Mouse (Mus musculus): ENCODE results near the gene Col6a5.

- TF ChIP-seq CTCF (IDR thresholded peaks at IDR 0.05; ENCODE audit: borderline replicate concordance, insufficient read depth, low read length) (no peak), POLR2A (IDR thresholded peaks at IDR 0.05; ENCODE audit: low read depth, low read length) (no peak)
Observed at GRCm38 (mm10) chr9:105915186-105915585, 45.3 kb downstream of the Col6a5 start.
